Mouse (Mus musculus) activated CD4-positive, CD25-positive, alpha-beta regulatory T cell, adult 4 months (primary cell): ENCODE measurements around the gene Fbxw13. TPM values are rescaled to one million over a fixed set of nuclear protein-coding genes. Genes with fewer than 3 reads are reported as not detected.
"Not testable (repeated sequence)": the region's sequence is repeated elsewhere in the genome, so short reads cannot be mapped to it uniquely, and the experiment has no call there.

Experiments used
- ATAC-seq: one replicate; pipeline ENCODE4 v1.8.0; 2017
- polyA plus RNA-seq, 2 experiments: library from polyadenylated mRNA; unstranded; fragments of 100-300 nt; shearing (Covaris generic); gene quantifications; one replicate each; pipeline ENCODE4 v1.2.1; 2017

The Fbxw13 gene
- polyA plus RNA-seq, result not detected

DNA sequence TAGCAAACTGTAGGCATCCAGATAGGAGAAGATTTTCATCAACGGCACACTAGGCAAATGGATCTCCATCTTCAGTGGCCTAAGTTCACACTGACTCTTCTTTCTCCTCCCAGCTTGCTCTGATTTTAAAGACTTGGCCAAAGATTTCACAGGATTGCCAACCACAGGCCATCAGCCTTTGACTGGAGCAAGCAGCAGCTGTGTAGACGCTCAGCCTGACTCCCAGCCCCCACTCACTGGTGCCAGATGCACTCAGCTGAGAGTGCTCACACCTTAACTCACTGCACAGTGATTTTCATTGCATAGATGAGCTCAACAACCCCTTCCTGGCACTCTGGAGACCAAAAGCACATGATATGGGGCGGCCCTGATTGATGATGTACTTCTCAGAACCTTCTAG lies at the start of gene Fbxw13:
Gene Fbxw13, minus strand, starts transcription at position 101 of the 400 bp plus-strand sequence.
- not testable (repeated sequence) for ATAC-seq

DNA sequence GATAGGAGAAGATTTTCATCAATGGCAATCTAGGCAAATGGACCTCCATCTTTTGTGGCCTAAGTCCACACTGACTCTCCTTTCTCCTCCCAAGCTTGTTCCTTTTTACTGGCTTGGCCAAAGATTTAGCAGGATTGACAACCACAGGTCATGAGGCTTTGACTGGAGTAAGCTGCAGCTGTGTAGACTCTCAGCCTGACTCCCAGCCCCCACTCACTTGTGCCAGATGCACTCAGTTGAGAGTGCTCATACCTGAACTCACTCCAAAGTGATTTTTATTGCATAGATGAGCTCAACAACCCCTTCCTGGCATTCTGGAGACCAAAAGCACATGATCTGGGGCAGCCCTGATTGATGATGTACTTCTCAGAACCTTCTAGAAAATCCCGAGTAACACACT lies 38.9 kb upstream of the Fbxw13 start, which contains the start of gene Fbxw20:
Gene Fbxw20, minus strand, starts transcription at position 101 of the 400 bp plus-strand sequence.
- ATAC-seq, result no peak

DNA sequence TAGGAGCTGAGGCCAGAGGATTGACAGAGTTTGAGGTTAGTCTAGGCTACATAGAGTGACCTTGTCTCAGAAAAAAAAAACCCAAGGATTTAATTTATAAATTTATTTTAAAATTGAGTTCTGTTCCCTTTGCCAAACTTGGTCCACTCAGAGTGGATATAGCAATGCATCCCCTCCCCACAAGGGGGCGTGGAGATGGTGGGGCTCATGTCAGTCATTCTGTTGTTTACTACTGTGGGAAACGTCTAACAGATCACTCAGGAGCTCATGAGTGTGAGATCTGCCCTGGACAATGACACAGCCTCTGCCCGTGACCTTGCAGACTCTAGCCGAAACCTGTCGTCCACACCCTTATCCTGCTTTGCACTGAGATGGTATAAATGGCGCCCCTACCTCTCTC lies 22.7 kb upstream of the Fbxw13 start:
- no peak for ATAC-seq

DNA sequence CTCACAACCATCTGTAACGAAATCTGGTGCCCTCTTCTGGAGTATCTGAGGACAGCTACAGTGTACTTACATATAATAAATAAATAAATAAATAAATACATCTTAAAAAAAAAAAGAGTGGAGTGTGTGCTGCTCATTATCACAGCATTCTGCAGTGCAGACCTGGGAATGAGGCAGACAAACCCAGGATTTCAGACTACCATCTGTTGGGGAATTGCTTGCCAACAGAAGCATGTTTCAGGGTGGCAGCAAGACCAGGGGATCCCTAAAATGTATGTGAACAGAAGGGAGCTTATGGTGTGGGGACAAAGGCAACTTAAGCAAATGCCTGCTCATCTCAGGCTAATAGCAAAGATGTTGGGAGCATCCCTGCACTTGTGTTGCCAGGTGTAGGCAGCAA lies 5.6 kb upstream of the Fbxw13 start:
- ATAC-seq, result not testable (repeated sequence)

DNA sequence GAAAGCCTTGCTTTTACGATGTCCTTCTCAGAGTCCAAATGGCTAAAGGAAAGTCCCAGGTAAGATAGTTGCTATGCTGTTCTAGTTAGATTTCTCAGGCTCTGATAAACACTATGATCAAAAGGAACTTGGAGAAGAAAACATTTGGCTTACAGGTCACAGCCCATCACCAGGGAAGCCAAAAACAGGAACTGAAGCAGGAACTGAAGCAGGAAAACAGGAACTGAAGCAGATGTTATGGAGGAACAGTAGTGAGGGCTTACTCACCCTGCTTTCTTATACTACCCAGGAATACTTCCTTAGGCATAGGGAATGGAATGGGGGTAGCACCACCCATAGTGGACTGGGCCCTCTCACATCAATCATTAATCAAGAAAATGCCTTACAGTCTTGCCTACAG lies 4.6 kb upstream of the Fbxw13 start:
- no peak for ATAC-seq

DNA sequence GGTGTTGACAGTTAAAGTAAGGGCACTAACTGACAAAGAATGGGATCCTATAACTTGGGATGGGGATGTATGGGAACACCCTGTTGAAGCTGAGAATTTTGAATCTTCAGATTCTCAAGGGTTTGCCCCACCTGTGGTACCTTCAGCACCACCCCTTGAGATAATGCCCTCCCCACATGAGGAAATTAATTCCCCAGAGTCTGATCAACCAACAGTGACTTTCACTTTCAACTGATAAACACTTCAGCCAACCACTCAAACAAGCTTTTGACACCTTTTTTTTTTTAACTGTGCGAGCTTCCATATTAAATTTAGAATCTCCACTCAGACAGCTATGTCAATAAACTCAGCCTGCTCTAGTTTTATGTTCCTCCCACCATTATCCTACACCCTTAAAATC lies 3.6 kb upstream of the Fbxw13 start:
- no peak for ATAC-seq

DNA sequence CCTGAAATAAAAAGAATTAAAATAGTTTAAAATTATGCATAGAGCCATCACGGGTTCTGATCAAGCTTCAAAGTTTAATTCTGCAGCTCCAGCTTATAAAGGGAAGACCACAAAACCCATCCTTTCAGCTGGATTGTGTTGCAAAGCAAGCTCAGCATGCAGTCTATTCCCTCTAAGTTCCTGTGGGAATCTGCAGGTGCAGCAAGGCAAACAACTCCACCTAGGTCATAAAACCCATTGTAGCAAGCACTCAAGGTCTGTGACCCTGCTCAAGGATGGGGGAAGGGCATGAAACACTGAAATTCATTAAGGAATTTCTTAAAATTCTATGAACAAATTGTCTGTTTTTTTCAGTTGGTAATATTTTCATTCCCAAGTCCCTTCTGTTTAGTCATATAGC lies 18.6 kb downstream of the Fbxw13 start:
- ATAC-seq, result no peak

DNA sequence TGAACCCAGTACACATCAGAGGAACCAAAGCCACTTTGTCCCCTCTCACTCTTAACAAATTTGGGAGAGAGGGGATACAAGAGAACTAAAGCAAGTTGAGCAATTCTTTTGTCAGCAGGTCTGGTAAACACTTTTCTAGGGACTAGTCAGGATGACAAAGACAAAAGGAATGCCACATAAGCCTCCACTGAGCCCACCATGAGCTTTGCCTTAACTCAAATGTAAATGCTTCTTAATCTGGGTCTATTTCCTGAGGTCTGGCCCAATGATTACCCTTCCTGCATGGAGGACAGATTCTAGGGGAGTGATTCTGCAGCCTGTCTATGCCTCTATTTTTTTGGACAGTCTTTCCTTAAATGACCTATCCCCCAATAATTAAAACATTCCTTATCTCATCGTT lies 19.5 kb downstream of the Fbxw13 start:
- no peak for ATAC-seq

DNA sequence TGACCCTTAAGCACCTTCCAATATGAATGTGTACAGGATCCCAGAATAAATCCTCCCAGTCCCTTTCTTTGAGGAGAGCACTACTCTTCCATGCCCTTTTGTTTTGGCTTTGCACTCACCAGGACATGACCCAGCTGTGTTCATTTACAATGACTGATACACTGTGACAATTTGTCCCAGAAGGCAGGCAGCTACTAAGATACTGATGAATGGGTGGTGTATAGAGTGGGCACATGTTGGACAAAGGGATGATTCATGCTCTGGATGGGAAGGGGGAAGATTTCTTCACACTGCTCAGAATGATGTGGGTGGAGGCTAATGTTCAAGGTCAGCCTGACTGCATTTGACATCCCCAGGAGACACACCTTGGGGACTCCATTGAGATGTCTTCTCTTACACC lies 28.5 kb downstream of the Fbxw13 start:
- no peak for ATAC-seq

DNA sequence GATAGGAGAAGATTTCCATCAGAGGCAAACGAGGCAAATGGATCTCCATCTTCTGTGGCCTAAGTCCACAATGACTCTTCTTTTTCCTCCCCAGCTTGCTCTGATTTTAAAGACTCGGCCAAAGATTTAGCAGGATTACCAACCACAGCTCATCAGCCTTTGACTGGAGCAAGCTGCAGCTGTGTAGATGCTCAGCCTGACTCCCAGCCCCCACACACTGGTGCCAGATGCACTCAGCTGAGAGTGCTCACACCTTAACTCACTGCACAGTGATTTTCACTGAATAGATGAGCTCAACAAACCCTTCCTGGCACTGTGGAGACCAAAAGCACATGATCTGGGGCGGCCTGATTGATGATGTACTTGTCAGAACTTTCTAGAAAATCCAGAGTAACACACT lies 33.8 kb downstream of the Fbxw13 start, which contains the start of gene Fbxw21:
Gene Fbxw21, minus strand, starts transcription at position 101 of the 400 bp plus-strand sequence.
- no peak for ATAC-seq

DNA sequence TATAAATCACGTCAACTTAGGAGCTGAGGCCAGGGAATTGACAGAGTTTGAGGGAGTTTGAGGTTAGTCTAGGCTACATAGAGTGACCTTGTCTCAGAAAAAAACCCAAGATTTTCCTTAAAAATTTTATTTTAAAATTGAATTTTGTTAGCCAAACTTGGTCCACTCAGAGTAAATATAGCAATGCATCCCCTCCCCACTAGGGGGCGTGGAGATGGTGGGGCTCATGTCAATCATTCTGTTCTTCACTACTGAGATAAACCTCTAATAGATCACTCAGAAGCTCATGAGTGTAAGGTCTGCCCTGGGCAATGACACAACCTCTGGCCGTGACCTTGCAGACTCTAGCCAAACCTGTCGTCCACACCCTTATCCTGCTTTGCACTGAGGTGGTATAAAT lies 55.4 kb downstream of the Fbxw13 start:
- not testable (repeated sequence) for ATAC-seq

DNA sequence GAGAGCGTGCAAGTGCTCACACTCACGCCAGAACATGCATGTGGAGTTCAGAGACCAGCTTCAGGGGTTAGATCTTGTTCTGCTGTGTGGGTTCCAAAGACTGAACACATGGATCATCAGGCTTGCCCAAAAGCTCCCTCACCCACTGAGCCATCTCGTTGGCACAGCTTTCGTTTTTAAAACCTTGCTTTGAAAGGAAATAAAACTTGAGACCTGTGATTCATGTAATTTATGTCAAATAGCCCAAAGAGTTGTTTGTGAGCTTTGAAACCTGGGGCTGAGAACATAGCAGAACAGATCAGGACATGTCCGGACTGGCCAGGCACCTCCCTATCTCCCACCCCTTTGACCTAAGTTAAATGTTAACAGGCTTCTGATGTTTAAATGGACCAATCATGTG lies 65.7 kb downstream of the Fbxw13 start:
- ATAC-seq, result no peak

Other genes with a start within 250 kb of the Fbxw13 start
- gene Col7a1, start 242.4 kb downstream of the Fbxw13 start, polyA plus RNA-seq, result not detected
- not detected for gene Ucn2, start 210.0 kb downstream of the Fbxw13 start, polyA plus RNA-seq
- gene Pfkfb4, start 204.2 kb downstream of the Fbxw13 start, polyA plus RNA-seq, result 1 to 10 TPM; 2.2 to 2.5 TPM
- gene Shisa5, start 157.4 kb downstream of the Fbxw13 start, polyA plus RNA-seq, result 1,000 to 10,000 TPM; 2,345 to 2,363 TPM
- gene Trex1, start 136.2 kb downstream of the Fbxw13 start, polyA plus RNA-seq, result 10 to 100 TPM; 36.6 to 42.8 TPM
- 10 to 100 TPM; 15.3 to 16.3 TPM for gene Atrip, start 121.9 kb downstream of the Fbxw13 start, polyA plus RNA-seq
- gene Ccdc51, start 113.5 kb downstream of the Fbxw13 start, polyA plus RNA-seq, result 10 to 100 TPM; 10.9 to 12.4 TPM
- 100 to 1,000 TPM; 726 to 879 TPM for gene Tma7, start 113.4 kb downstream of the Fbxw13 start, polyA plus RNA-seq
- under 1 TPM; 0.16 to 0.80 TPM for gene Plxnb1, start 100.6 kb downstream of the Fbxw13 start, polyA plus RNA-seq
- gene Fbxw21, start 33.9 kb downstream of the Fbxw13 start, polyA plus RNA-seq, result not detected
- gene Fbxw20, start 38.8 kb upstream of the Fbxw13 start, polyA plus RNA-seq, result not detected
- gene Fbxw14, start 91.7 kb upstream of the Fbxw13 start, polyA plus RNA-seq, result not detected
- gene Fbxw28, start 143.7 kb upstream of the Fbxw13 start, polyA plus RNA-seq, result not detected
- gene Fbxw22, start 208.3 kb upstream of the Fbxw13 start, polyA plus RNA-seq, result not detected